Mouse (Mus musculus) CD4-positive naive resting alpha-beta T cell, adult 57 days (primary cell): ENCODE results near the gene Krtap19-9b. TPM values are rescaled to one million over a fixed set of nuclear protein-coding genes. Genes with fewer than 3 reads are reported as not detected.

Source experiments
- total RNA-seq: library from RNA; stranded (reverse); gene quantifications from one replicate; pipeline ENCODE4 v1.2.4, GENCODE M21; 2023

The Krtap19-9b gene
- total RNA-seq: not detected

DNA sequence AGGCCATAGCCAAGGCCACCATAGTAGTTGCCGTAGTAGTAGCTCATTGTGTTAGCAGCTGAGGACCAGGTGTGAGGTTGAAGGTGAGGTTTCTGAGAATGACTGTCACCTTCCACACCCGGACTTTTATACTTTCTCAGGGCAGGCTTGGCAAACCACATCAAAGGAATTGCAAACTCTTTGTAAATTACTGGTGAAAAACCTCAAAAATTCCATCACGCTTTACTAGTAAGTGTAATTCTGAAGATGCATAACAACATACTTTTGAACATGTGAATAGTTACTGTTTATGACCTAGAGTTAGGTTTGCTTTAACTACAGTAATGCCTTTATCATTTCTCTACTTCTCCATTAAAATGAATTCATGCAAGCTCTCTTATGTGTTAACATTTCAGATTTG is at the start of gene Krtap19-9b:
Gene Krtap19-9b (minus strand): TSS at position 101 of the 400 bp plus-strand sequence.

DNA sequence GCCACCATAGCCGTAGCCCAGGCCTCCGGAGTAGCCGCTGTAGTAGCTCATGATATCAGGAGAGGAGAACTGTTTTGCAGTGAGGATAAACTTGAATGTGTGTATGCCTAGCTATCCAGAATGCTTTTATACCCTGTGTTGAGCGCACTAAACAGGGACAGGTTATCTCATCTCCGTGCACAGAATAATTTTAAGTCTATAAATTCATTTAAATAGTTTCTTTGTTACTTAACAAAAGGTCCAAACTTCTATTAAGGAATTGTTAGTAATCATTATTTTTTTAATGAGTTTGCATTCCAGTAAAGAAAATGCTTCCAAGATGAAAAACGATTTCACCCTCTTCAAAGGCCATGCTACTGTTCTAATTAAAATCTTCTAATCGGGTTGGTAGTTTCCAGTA is 30.7 kb upstream of the Krtap19-9b start, which contains the start of gene Krtap16-3:
Gene Krtap16-3 (minus strand): TSS at position 101 of the 400 bp plus-strand sequence.

DNA sequence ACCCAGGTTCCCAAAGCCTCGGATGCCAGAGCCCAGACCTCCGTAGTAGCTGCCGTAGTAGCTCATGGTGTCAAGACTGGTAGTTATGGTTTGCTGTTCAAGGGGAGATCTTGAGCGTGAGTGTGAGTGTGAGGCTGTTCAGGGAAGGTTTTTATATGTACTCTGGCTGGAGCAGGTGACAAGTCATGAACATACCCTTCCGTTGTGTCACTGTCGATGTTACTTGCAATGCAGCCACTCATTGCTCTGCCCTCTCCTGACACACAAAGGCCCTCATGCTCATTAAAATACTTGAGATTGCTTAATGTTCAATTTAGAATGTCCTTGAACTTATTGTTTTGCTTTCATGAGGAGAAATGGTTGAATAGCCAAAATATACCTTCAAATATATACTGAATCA is 35.7 kb downstream of the Krtap19-9b start, which contains the start of gene Krtap19-5:
Gene Krtap19-5 (minus strand): TSS at position 101 of the 400 bp plus-strand sequence.

DNA sequence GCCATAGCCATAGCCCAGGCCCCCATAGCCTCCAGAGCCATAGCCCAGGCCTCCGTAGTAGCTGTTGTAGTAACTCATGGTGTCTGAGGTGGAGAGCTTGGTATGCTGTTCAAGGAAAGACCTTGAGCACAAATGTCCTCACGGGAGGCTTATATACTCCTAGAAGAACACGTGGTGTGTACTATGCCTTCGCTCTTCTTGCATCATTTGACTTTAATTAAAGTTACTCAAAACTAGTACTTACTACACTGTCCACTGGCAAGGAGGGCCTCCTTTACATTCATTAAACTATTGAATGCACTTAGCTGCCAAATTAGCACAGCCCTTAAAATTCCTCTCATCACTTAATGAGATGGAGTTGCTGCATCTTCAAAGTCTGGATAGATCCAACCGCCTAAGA is 47.1 kb downstream of the Krtap19-9b start, which contains the start of gene Krtap19-4:
Gene Krtap19-4 (minus strand): TSS at position 101 of the 400 bp plus-strand sequence.

Other genes with a start within 250 kb of the Krtap19-9b start
- not detected for gene 2310061N02Rik, start 224.3 kb downstream of the Krtap19-9b start, total RNA-seq
- gene Krtap13-1, start 203.4 kb downstream of the Krtap19-9b start, total RNA-seq: not detected
- not detected for gene Krtap13, start 180.6 kb downstream of the Krtap19-9b start, total RNA-seq
- not detected for gene 2310034C09Rik, start 173.4 kb downstream of the Krtap19-9b start, total RNA-seq
- gene 2310057N15Rik, start 158.1 kb downstream of the Krtap19-9b start, total RNA-seq: not detected
- not detected for gene Gm5965, start 154.4 kb downstream of the Krtap19-9b start, total RNA-seq
- gene Gm20741, start 120.0 kb downstream of the Krtap19-9b start, total RNA-seq: not detected
- gene Krtap15, start 112.0 kb downstream of the Krtap19-9b start, total RNA-seq: not detected
- not detected for gene Krtap14, start 106.1 kb downstream of the Krtap19-9b start, total RNA-seq
- gene Krtap19-1, start 62.9 kb downstream of the Krtap19-9b start, total RNA-seq: not detected
- gene Krtap19-2, start 58.0 kb downstream of the Krtap19-9b start, total RNA-seq: not detected
- gene Krtap19-3, start 54.2 kb downstream of the Krtap19-9b start, total RNA-seq: not detected
- gene Krtap19-4, start 47.2 kb downstream of the Krtap19-9b start, total RNA-seq: not detected
- not detected for gene Krtap19-5, start 35.8 kb downstream of the Krtap19-9b start, total RNA-seq
- not detected for gene Krtap16-3, start 30.6 kb upstream of the Krtap19-9b start, total RNA-seq
- gene Krtap22-2, start 78.5 kb upstream of the Krtap19-9b start, total RNA-seq: not detected
- gene Gm10229, start 83.0 kb upstream of the Krtap19-9b start, total RNA-seq: not detected
- not detected for gene Krtap6-1, start 99.4 kb upstream of the Krtap19-9b start, total RNA-seq
- not detected for gene Gm10228, start 109.2 kb upstream of the Krtap19-9b start, total RNA-seq
- gene Krtap6-5, start 115.6 kb upstream of the Krtap19-9b start, total RNA-seq: not detected
- gene 1110025L11Rik, start 131.7 kb upstream of the Krtap19-9b start, total RNA-seq: not detected
- not detected for gene Krtap6-3, start 151.8 kb upstream of the Krtap19-9b start, total RNA-seq
- gene Gm6358, start 208.6 kb upstream of the Krtap19-9b start, total RNA-seq: not detected
- not detected for gene Gm10061, start 218.8 kb upstream of the Krtap19-9b start, total RNA-seq
- gene Gm9789, start 225.7 kb upstream of the Krtap19-9b start, total RNA-seq: not detected
- not detected for gene Gm7735, start 237.2 kb upstream of the Krtap19-9b start, total RNA-seq
- not detected for gene 1110057P08Rik, start 242.5 kb upstream of the Krtap19-9b start, total RNA-seq